Mouse (Mus musculus): ENCODE measurements around the gene A4gnt. TPM values are rescaled to one million over a fixed set of nuclear protein-coding genes. Genes with fewer than 3 reads are reported as not detected.

A4gnt gene
- polyA plus RNA-seq, 1 experiment, result not detected

- H3K4me1 ChIP-seq (ENCODE audit: control insufficient read depth, insufficient read depth, low read length), result peaks cover 11% of the 10 kb centered on the region; the same call in 1 of the 2 replicates
- H3K4me3 ChIP-seq (ENCODE audit: insufficient read depth, low read length), result peak overlapping the region; percentile 18
- TF ChIP-seq CTCF (IDR thresholded peaks at IDR 0.05; ENCODE audit: borderline replicate concordance, insufficient read depth, low read length) (no peak), POLR2A (IDR thresholded peaks at IDR 0.05; ENCODE audit: low read depth, low read length) (no peak)
- 0 out of 2 replicates have a peak overlapping the region, but pooled peaks have one; percentile 19 for H3K27ac ChIP-seq (ENCODE audit: insufficient read depth, low read length)
Observed at GRCm38 (mm10) chr9:99631781-99632180, 19.5 kb downstream of the A4gnt start.

GRCm38 (mm10) chr9:99632264-99632663 lies 20.0 kb downstream of the A4gnt start:
- H3K27ac ChIP-seq (ENCODE audit: insufficient read depth, low read length), result no peak overlapping the region
- peaks cover 11% of the 10 kb centered on the region; the same call in 1 of the 2 replicates for H3K4me1 ChIP-seq (ENCODE audit: control insufficient read depth, insufficient read depth, low read length)
- TF ChIP-seq POLR2A (IDR thresholded peaks at IDR 0.05; ENCODE audit: low read depth, low read length), result no peak
- TF ChIP-seq CTCF (IDR thresholded peaks at IDR 0.05; ENCODE audit: borderline replicate concordance, insufficient read depth, low read length), result no peak
- H3K4me3 ChIP-seq (ENCODE audit: insufficient read depth, low read length), result no peak overlapping the region; the same call in 1 of the 2 replicates

GRCm38 (mm10) chr9:99636776-99637175 lies 24.5 kb downstream of the A4gnt start:
- TF ChIP-seq POLR2A (IDR thresholded peaks at IDR 0.05; ENCODE audit: low read depth, low read length) (no peak), CTCF (IDR thresholded peaks at IDR 0.05; ENCODE audit: borderline replicate concordance, insufficient read depth, low read length) (no peak)
- H3K4me1 ChIP-seq (ENCODE audit: control insufficient read depth, insufficient read depth, low read length), result peaks cover 6% of the 10 kb centered on the region; the same call in 1 of the 2 replicates
- no peak overlapping the region for H3K4me3 ChIP-seq (ENCODE audit: insufficient read depth, low read length)
- no peak overlapping the region for H3K27ac ChIP-seq (ENCODE audit: insufficient read depth, low read length)

GRCm38 (mm10) chr9:99637227-99637626 lies 24.9 kb downstream of the A4gnt start:
- Histone ChIP-seq H3K4me1 (ENCODE audit: control insufficient read depth, insufficient read depth, low read length) (peaks cover 4% of the 10 kb centered on the region; the same call in 1 of the 2 replicates), H3K27ac (ENCODE audit: insufficient read depth, low read length) (no peak overlapping the region), H3K4me3 (ENCODE audit: insufficient read depth, low read length) (no peak overlapping the region)
- TF ChIP-seq CTCF (IDR thresholded peaks at IDR 0.05; ENCODE audit: borderline replicate concordance, insufficient read depth, low read length), result no peak
- no peak for TF ChIP-seq POLR2A (IDR thresholded peaks at IDR 0.05; ENCODE audit: low read depth, low read length)

GRCm38 (mm10) chr9:99637736-99638135 lies 25.4 kb downstream of the A4gnt start:
- TF ChIP-seq POLR2A (IDR thresholded peaks at IDR 0.05; ENCODE audit: low read depth, low read length) (no peak), CTCF (IDR thresholded peaks at IDR 0.05; ENCODE audit: borderline replicate concordance, insufficient read depth, low read length) (no peak)
- no peak overlapping the region for H3K27ac ChIP-seq (ENCODE audit: insufficient read depth, low read length)
- H3K4me3 ChIP-seq (ENCODE audit: insufficient read depth, low read length), result no peak overlapping the region

GRCm38 (mm10) chr9:99639957-99640356 lies 27.7 kb downstream of the A4gnt start:
- TF ChIP-seq CTCF (IDR thresholded peaks at IDR 0.05; ENCODE audit: borderline replicate concordance, insufficient read depth, low read length), result no peak
- Histone ChIP-seq H3K4me3 (ENCODE audit: insufficient read depth, low read length) (no peak overlapping the region), H3K4me1 (ENCODE audit: control insufficient read depth, insufficient read depth, low read length) (peaks cover under 1% of the 10 kb centered on the region; the same call in 1 of the 2 replicates), H3K27ac (ENCODE audit: insufficient read depth, low read length) (no peak overlapping the region)

More at GRCm38 (mm10) chr9:99637736-99638135, 25.4 kb downstream of the A4gnt start:
- no peaks in the 10 kb centered on the region; the same call in 1 of the 2 replicates for H3K4me1 ChIP-seq (ENCODE audit: control insufficient read depth, insufficient read depth, low read length)

- no peak for TF ChIP-seq POLR2A (IDR thresholded peaks at IDR 0.05; ENCODE audit: low read depth, low read length)
- TF ChIP-seq CTCF (IDR thresholded peaks at IDR 0.05; ENCODE audit: borderline replicate concordance, insufficient read depth, low read length), result no peak
- Histone ChIP-seq H3K4me1 (ENCODE audit: control insufficient read depth, insufficient read depth, low read length) (peaks cover 10% of the 10 kb centered on the region), H3K27ac (ENCODE audit: insufficient read depth, low read length) (peak overlapping the region; percentile 97), H3K4me3 (ENCODE audit: insufficient read depth, low read length) (no peak overlapping the region)
Observed at GRCm38 (mm10) chr9:99645416-99645815, 33.1 kb downstream of the A4gnt start.

GRCm38 (mm10) chr9:99646102-99646501 lies 33.8 kb downstream of the A4gnt start:
- TF ChIP-seq CTCF (IDR thresholded peaks at IDR 0.05; ENCODE audit: borderline replicate concordance, insufficient read depth, low read length) (no peak), POLR2A (IDR thresholded peaks at IDR 0.05; ENCODE audit: low read depth, low read length) (no peak)
- no peak overlapping the region for H3K4me3 ChIP-seq (ENCODE audit: insufficient read depth, low read length)

GRCm38 (mm10) chr9:99660756-99661155 lies 48.5 kb downstream of the A4gnt start:
- TF ChIP-seq CTCF (IDR thresholded peaks at IDR 0.05; ENCODE audit: borderline replicate concordance, insufficient read depth, low read length), result no peak
- no peak for TF ChIP-seq POLR2A (IDR thresholded peaks at IDR 0.05; ENCODE audit: low read depth, low read length)
- Histone ChIP-seq H3K4me3 (ENCODE audit: insufficient read depth, low read length) (no peak overlapping the region), H3K4me1 (ENCODE audit: control insufficient read depth, insufficient read depth, low read length) (no peaks in the 10 kb centered on the region), H3K27ac (ENCODE audit: insufficient read depth, low read length) (no peak overlapping the region)

More at GRCm38 (mm10) chr9:99646102-99646501, 33.8 kb downstream of the A4gnt start:
- H3K4me1 ChIP-seq (ENCODE audit: control insufficient read depth, insufficient read depth, low read length), result peaks cover 10% of the 10 kb centered on the region
- H3K27ac ChIP-seq (ENCODE audit: insufficient read depth, low read length), result peak overlapping the region; percentile 88

- no peak for TF ChIP-seq POLR2A (IDR thresholded peaks at IDR 0.05; ENCODE audit: low read depth, low read length)
- TF ChIP-seq CTCF (IDR thresholded peaks at IDR 0.05; ENCODE audit: borderline replicate concordance, insufficient read depth, low read length), result no peak
- H3K4me1 ChIP-seq (ENCODE audit: control insufficient read depth, insufficient read depth, low read length), result no peaks in the 10 kb centered on the region
- H3K27ac ChIP-seq (ENCODE audit: insufficient read depth, low read length), result no peak overlapping the region
- no peak overlapping the region for H3K4me3 ChIP-seq (ENCODE audit: insufficient read depth, low read length)
Observed at GRCm38 (mm10) chr9:99661606-99662166, 49.4 kb downstream of the A4gnt start.

All from embryonic fibroblast, embryonic 13.5 days (primary cell).